Mouse (Mus musculus): Measurements from ENCODE around the gene Akap6. TPM values are rescaled to one million over a fixed set of nuclear protein-coding genes. Genes with fewer than 3 reads are reported as not detected.

The Akap6 gene
- polyA plus RNA-seq, 1 experiment from 2014 or later, result 24.4 TPM

- H3K36me3 ChIP-seq (ENCODE audit: control insufficient read depth, insufficient read depth, low read length), result no peaks in the 10 kb centered on the region
- no peaks in the 10 kb centered on the region for H3K9me3 ChIP-seq (ENCODE audit: control insufficient read depth, low read length)
- no peaks in the 10 kb centered on the region for H3K4me1 ChIP-seq (ENCODE audit: control insufficient read depth, insufficient read depth, low read length)
- no peaks in the 10 kb centered on the region for H3K27me3 ChIP-seq (ENCODE audit: control insufficient read depth, insufficient read depth, low read length)
- no peak overlapping the region for H3K4me3 ChIP-seq (ENCODE audit: low read depth, low read length)
- WGBS, result 84% methylated on average over 2 of the region's 2 CpGs
- ATAC-seq (ENCODE audit: insufficient read depth, low FRiP score, low TSS enrichment) (no peak), DNase-seq (ENCODE audit: low spot score) (no peak)
- H3K9ac ChIP-seq (ENCODE audit: low read length), result no peak overlapping the region
- no peak overlapping the region for H3K27ac ChIP-seq (ENCODE audit: low read depth, low read length)
- H3K4me2 ChIP-seq (ENCODE audit: low read depth), result no peak overlapping the region
These were observed 64.9 kb downstream of the Akap6 start for GRCm38 (mm10) chr12:52764046-52764445.

DNA sequence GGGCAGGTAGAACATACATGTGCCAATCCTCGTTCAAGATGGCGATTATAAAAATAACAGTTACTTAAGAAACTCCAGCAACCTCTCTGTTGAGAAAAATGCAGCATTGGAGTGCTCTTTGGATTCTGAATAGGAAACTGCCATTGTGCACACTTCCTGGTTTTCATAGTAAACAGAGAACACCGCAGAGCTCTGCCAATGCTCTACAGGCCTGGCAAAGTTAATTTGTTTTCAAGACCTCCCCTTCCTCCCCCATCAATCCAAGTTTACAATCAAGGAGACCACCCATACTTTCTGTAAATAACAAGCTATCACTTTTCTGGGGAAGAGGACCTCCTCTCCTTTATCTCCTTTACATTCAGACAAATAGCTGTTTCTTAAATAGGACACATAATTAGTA lies 65.6 kb downstream of the Akap6 start:
- Histone ChIP-seq H3K27ac (ENCODE audit: low read depth, low read length) (no peak overlapping the region), H3K27me3 (ENCODE audit: control insufficient read depth, insufficient read depth, low read length) (no peaks in the 10 kb centered on the region), H3K9ac (ENCODE audit: low read length) (no peak overlapping the region), H3K9me3 (ENCODE audit: control insufficient read depth, low read length) (no peaks in the 10 kb centered on the region), H3K4me1 (ENCODE audit: control insufficient read depth, insufficient read depth, low read length) (0 out of 2 replicates have a peak, but pooled peaks cover 4% of the 10 kb centered on the region), H3K36me3 (ENCODE audit: control insufficient read depth, insufficient read depth, low read length) (no peaks in the 10 kb centered on the region), H3K4me2 (ENCODE audit: low read depth) (no peak overlapping the region), H3K4me3 (ENCODE audit: low read depth, low read length) (no peak overlapping the region)
- DNase-seq (ENCODE audit: low spot score) (no peak), ATAC-seq (ENCODE audit: insufficient read depth, low FRiP score, low TSS enrichment) (no peak)
- 76% methylated on average over 3 of the region's 3 CpGs for WGBS

DNA sequence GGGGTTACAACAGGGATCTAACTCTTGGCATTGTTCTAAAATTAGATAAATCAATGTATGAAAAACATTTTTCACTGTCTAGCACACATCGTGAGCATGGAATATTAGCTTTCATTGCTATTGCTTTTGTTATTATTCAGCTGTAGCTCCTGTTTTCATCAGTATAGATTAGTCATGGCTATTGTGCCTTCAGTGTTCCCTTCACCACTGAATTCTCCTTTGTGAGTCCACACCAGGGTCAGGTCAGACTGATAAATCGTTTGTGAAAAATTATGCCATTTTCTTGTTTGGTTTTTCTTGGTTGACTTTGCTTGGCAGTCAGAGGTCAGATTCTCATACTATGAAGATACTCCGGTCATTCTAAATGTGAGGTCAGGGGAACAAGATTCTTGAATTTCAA lies 70.4 kb downstream of the Akap6 start:
- H3K27me3 ChIP-seq (ENCODE audit: control insufficient read depth, insufficient read depth, low read length), result no peaks in the 10 kb centered on the region
- H3K4me1 ChIP-seq (ENCODE audit: control insufficient read depth, insufficient read depth, low read length), result peaks cover 33% of the 10 kb centered on the region
- DNase-seq (ENCODE audit: low spot score) (no peak), ATAC-seq (ENCODE audit: insufficient read depth, low FRiP score, low TSS enrichment) (no peak)
- H3K36me3 ChIP-seq (ENCODE audit: control insufficient read depth, insufficient read depth, low read length), result no peaks in the 10 kb centered on the region
- H3K9ac ChIP-seq (ENCODE audit: low read length), result no peak overlapping the region
- H3K4me2 ChIP-seq (ENCODE audit: low read depth), result no peak overlapping the region
- no peak overlapping the region for H3K4me3 ChIP-seq (ENCODE audit: low read depth, low read length)
- no peaks in the 10 kb centered on the region for H3K9me3 ChIP-seq (ENCODE audit: control insufficient read depth, low read length)
- no peak overlapping the region for H3K27ac ChIP-seq (ENCODE audit: low read depth, low read length)
- WGBS, result 36% methylated on average over 3 of the region's 3 CpGs

- ATAC-seq (ENCODE audit: insufficient read depth, low FRiP score, low TSS enrichment) (no peak; the same call in 1 of the 2 replicates), DNase-seq (ENCODE audit: low spot score) (no peak)
- H3K27me3 ChIP-seq (ENCODE audit: control insufficient read depth, insufficient read depth, low read length), result no peaks in the 10 kb centered on the region
- H3K9me3 ChIP-seq (ENCODE audit: control insufficient read depth, low read length), result no peaks in the 10 kb centered on the region
- no peak overlapping the region for H3K4me3 ChIP-seq (ENCODE audit: low read depth, low read length)
- H3K4me1 ChIP-seq (ENCODE audit: control insufficient read depth, insufficient read depth, low read length), result peaks cover 33% of the 10 kb centered on the region
- H3K4me2 ChIP-seq (ENCODE audit: low read depth), result no peak overlapping the region
- no peak overlapping the region for H3K9ac ChIP-seq (ENCODE audit: low read length)
- H3K36me3 ChIP-seq (ENCODE audit: control insufficient read depth, insufficient read depth, low read length), result no peaks in the 10 kb centered on the region
- WGBS, result 69% methylated on average over 7 of the region's 7 CpGs
- H3K27ac ChIP-seq (ENCODE audit: low read depth, low read length), result no peak overlapping the region
These were observed 72.7 kb downstream of the Akap6 start for GRCm38 (mm10) chr12:52771931-52772330.

- Histone ChIP-seq H3K36me3 (ENCODE audit: control insufficient read depth, insufficient read depth, low read length) (no peaks in the 10 kb centered on the region), H3K27me3 (ENCODE audit: control insufficient read depth, insufficient read depth, low read length) (no peaks in the 10 kb centered on the region), H3K4me2 (ENCODE audit: low read depth) (no peak overlapping the region), H3K9me3 (ENCODE audit: control insufficient read depth, low read length) (no peaks in the 10 kb centered on the region), H3K4me3 (ENCODE audit: low read depth, low read length) (no peak overlapping the region), H3K9ac (ENCODE audit: low read length) (no peak overlapping the region), H3K27ac (ENCODE audit: low read depth, low read length) (no peak overlapping the region; the same call in 1 of the 2 replicates), H3K4me1 (ENCODE audit: control insufficient read depth, insufficient read depth, low read length) (peaks cover 33% of the 10 kb centered on the region)
- 57% methylated on average over 11 of the region's 11 CpGs for WGBS
- ATAC-seq (ENCODE audit: insufficient read depth, low FRiP score, low TSS enrichment), result no peak
- DNase-seq (ENCODE audit: low spot score), result no peak
These were observed 73.5 kb downstream of the Akap6 start for GRCm38 (mm10) chr12:52772494-52773280.

GRCm38 (mm10) chr12:52773847-52774246 lies 74.7 kb downstream of the Akap6 start:
- Histone ChIP-seq H3K27me3 (ENCODE audit: control insufficient read depth, insufficient read depth, low read length) (no peaks in the 10 kb centered on the region), H3K36me3 (ENCODE audit: control insufficient read depth, insufficient read depth, low read length) (no peaks in the 10 kb centered on the region), H3K4me2 (ENCODE audit: low read depth) (no peak overlapping the region), H3K4me1 (ENCODE audit: control insufficient read depth, insufficient read depth, low read length) (peaks cover 33% of the 10 kb centered on the region), H3K9me3 (ENCODE audit: control insufficient read depth, low read length) (no peaks in the 10 kb centered on the region), H3K4me3 (ENCODE audit: low read depth, low read length) (no peak overlapping the region), H3K9ac (ENCODE audit: low read length) (no peak overlapping the region; the same call in 1 of the 2 replicates), H3K27ac (ENCODE audit: low read depth, low read length) (peak overlapping the region; percentile 27; the same call in 1 of the 2 replicates)
- DNase-seq (ENCODE audit: low spot score) (no peak), ATAC-seq (ENCODE audit: insufficient read depth, low FRiP score, low TSS enrichment) (no peak)
- WGBS, result 57% methylated on average over 3 of the region's 3 CpGs

- Histone ChIP-seq H3K4me1 (ENCODE audit: control insufficient read depth, insufficient read depth, low read length) (peaks cover 32% of the 10 kb centered on the region), H3K27me3 (ENCODE audit: control insufficient read depth, insufficient read depth, low read length) (no peaks in the 10 kb centered on the region), H3K27ac (ENCODE audit: low read depth, low read length) (peak overlapping the region; percentile 53; the same call in 1 of the 2 replicates), H3K4me3 (ENCODE audit: low read depth, low read length) (no peak overlapping the region), H3K9ac (ENCODE audit: low read length) (no peak overlapping the region), H3K9me3 (ENCODE audit: control insufficient read depth, low read length) (no peaks in the 10 kb centered on the region), H3K36me3 (ENCODE audit: control insufficient read depth, insufficient read depth, low read length) (no peaks in the 10 kb centered on the region), H3K4me2 (ENCODE audit: low read depth) (no peak overlapping the region)
- DNase-seq (ENCODE audit: low spot score) (no peak), ATAC-seq (ENCODE audit: insufficient read depth, low FRiP score, low TSS enrichment) (no peak)
- WGBS, result 23% methylated on average over 6 of the region's 6 CpGs
These were observed 75.2 kb downstream of the Akap6 start for GRCm38 (mm10) chr12:52774382-52774781.

- Histone ChIP-seq H3K36me3 (ENCODE audit: control insufficient read depth, insufficient read depth, low read length) (no peaks in the 10 kb centered on the region), H3K4me3 (ENCODE audit: low read depth, low read length) (no peak overlapping the region), H3K4me1 (ENCODE audit: control insufficient read depth, insufficient read depth, low read length) (peaks cover 7% of the 10 kb centered on the region), H3K9ac (ENCODE audit: low read length) (no peak overlapping the region), H3K27me3 (ENCODE audit: control insufficient read depth, insufficient read depth, low read length) (no peaks in the 10 kb centered on the region), H3K9me3 (ENCODE audit: control insufficient read depth, low read length) (no peaks in the 10 kb centered on the region), H3K4me2 (ENCODE audit: low read depth) (no peak overlapping the region), H3K27ac (ENCODE audit: low read depth, low read length) (no peak overlapping the region)
- ATAC-seq (ENCODE audit: insufficient read depth, low FRiP score, low TSS enrichment) (no peak), DNase-seq (ENCODE audit: low spot score) (no peak)
- WGBS, result 43% methylated on average over 5 of the region's 5 CpGs
These were observed 81.0 kb downstream of the Akap6 start for GRCm38 (mm10) chr12:52780216-52780615.

DNA sequence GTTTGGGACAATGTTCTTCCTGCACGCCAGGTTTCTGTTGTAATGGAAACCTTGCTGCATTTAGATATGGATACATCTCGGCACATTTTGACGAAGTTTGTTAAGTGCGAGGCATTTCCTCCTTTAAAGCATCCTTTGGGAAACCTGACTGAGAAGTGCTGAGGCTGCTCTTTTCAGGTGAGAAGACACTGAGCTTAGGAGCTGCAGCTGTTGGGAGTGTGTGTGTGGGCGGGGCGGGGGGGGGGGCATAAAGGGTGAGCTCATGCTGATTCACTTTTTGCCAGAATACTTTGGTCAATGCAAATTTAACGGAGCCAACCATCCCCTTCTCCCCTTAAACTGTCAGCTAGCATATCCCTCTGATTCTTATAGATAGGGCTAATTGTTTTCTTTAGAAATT lies 81.9 kb downstream of the Akap6 start:
- DNase-seq (ENCODE audit: low spot score), result no peak
- WGBS, result 78% methylated on average over 7 of the region's 7 CpGs
- Histone ChIP-seq H3K36me3 (ENCODE audit: control insufficient read depth, insufficient read depth, low read length) (no peaks in the 10 kb centered on the region), H3K4me1 (ENCODE audit: control insufficient read depth, insufficient read depth, low read length) (peaks cover 7% of the 10 kb centered on the region), H3K4me2 (ENCODE audit: low read depth) (no peak overlapping the region), H3K4me3 (ENCODE audit: low read depth, low read length) (no peak overlapping the region), H3K27ac (ENCODE audit: low read depth, low read length) (no peak overlapping the region), H3K9me3 (ENCODE audit: control insufficient read depth, low read length) (no peaks in the 10 kb centered on the region), H3K9ac (ENCODE audit: low read length) (no peak overlapping the region), H3K27me3 (ENCODE audit: control insufficient read depth, insufficient read depth, low read length) (no peaks in the 10 kb centered on the region)
- ATAC-seq (ENCODE audit: insufficient read depth, low FRiP score, low TSS enrichment), result no peak
